Comparison of ENCODE assay signal across 26 mouse cellular contexts in genomic region chr2:49682754-49683153, GRCm38 (mm10).
DNase-seq lines count a peak whose midpoint lies in the region; ATAC-seq and TF ChIP-seq lines count a peak whose summit lies in the region.
"Had no signal": no experiment of that assay in that cellular context is flagged by ENCODE, and none has a peak within 500 bp of the region (broad histone marks: within the 10 kb centered on the region; RNA-seq: fewer than 3 reads in every experiment).

No protein-coding gene starts in this region.

- H3K4me1 ChIP-seq in forebrain, embryonic 12.5 days: peaks cover 47% of the 10 kb centered on the region
- H3K4me1 ChIP-seq in forebrain, embryonic 13.5 days: peaks cover 43% of the 10 kb centered on the region
- H3K4me1 ChIP-seq: heart, embryonic 12.5 days; lung, embryonic 15.5 days; megakaryocyte, embryonic 14.5 days had no signal

- WGBS in forebrain, embryonic 12.5 days: 69% methylated on average over 6 of the region's 6 CpGs
- 58% methylated on average over 5 of the region's 6 CpGs for WGBS in forebrain, embryonic 13.5 days

- 0 out of 2 replicates have a peak overlapping the region, but pooled peaks have one; percentile 58 for H3K27ac ChIP-seq in forebrain, embryonic 12.5 days
- H3K27ac ChIP-seq in forebrain, embryonic 13.5 days: no peak overlapping the region; the same call in 1 of the 2 replicates
- peak overlapping the region; percentile 49 for H3K27ac ChIP-seq in layer of hippocampus, adult 2 months
- H3K27ac ChIP-seq: gastrocnemius, adult 2 months; heart, adult 2 months; hindbrain, embryonic 15.5 days; limb, embryonic 12.5 days; lung, embryonic 15.5 days had no signal

- DNase-seq in layer of hippocampus, adult 2 months (ENCODE audit: low spot score in 2 of 2): peak in 1 of 2 experiments; percentile 55
- no peak for DNase-seq in layer of hippocampus, adult 11-12 months (ENCODE audit: low spot score)
- DNase-seq in right cerebral cortex, adult 18-20 months: peak; percentile 54
- DNase-seq in right cerebral cortex, postnatal 36 days (ENCODE audit: low spot score in 2 of 2): no peak
- DNase-seq in telencephalon, adult 2 months (ENCODE audit: low read depth, low spot score): peak; percentile 57
- no peak for DNase-seq in natural killer cell, adult 2 months (ENCODE audit: low spot score in 2 of 2)
- DNase-seq: adrenal gland, adult 2 months; adrenal gland, postnatal 36 days; cerebellum, adult 8-10 months; cerebellum, postnatal 36 days; gastrocnemius, adult 2 months; gastrocnemius, postnatal 36 days; heart, adult 2 months; kidney, adult 11 months; kidney, postnatal 14 days; lung, postnatal 4 days had no signal

- H3K27me3 ChIP-seq in forebrain, embryonic 12.5 days: no peaks in the 10 kb centered on the region
- no peaks in the 10 kb centered on the region for H3K27me3 ChIP-seq in forebrain, embryonic 13.5 days
- H3K27me3 ChIP-seq: CH12.LX; heart, embryonic 12.5 days; hindbrain, embryonic 15.5 days; limb, embryonic 12.5 days; lung, embryonic 15.5 days had no signal

- peaks cover 21% of the 10 kb centered on the region for H3K36me3 ChIP-seq in forebrain, embryonic 12.5 days (replicated peaks)
- H3K36me3 ChIP-seq in forebrain, embryonic 13.5 days (ENCODE audit: poor library complexity, severe bottlenecking): peaks cover 27% of the 10 kb centered on the region; the same call in 1 of the 2 replicates
- H3K36me3 ChIP-seq: heart, embryonic 12.5 days; hindbrain, embryonic 15.5 days; lung, embryonic 15.5 days had no signal

- no peak for ATAC-seq in forebrain, embryonic 12.5 days (ENCODE audit: low FRiP score)
- ATAC-seq in forebrain, embryonic 13.5 days: no peak
- ATAC-seq: activated CD4-positive, CD25-positive, alpha-beta regulatory T cell, adult 4 months; inflammation-experienced regulatory T-cells, adult 6 months had no signal

- no peak overlapping the region for H3K4me2 ChIP-seq in forebrain, embryonic 12.5 days
- H3K4me2 ChIP-seq in forebrain, embryonic 13.5 days: no peak overlapping the region
- H3K4me2 ChIP-seq: heart, embryonic 12.5 days; hindbrain, embryonic 15.5 days; limb, embryonic 12.5 days; lung, embryonic 15.5 days had no signal

- no peak overlapping the region for H3K9ac ChIP-seq in forebrain, embryonic 12.5 days
- H3K9ac ChIP-seq in forebrain, embryonic 13.5 days: no peak overlapping the region
- H3K9ac ChIP-seq: heart, embryonic 12.5 days; hindbrain, embryonic 15.5 days; limb, embryonic 12.5 days; lung, embryonic 15.5 days had no signal

- H3K9me3 ChIP-seq in forebrain, embryonic 12.5 days: no peaks in the 10 kb centered on the region
- H3K9me3 ChIP-seq in forebrain, embryonic 13.5 days (replicated peaks): no peaks in the 10 kb centered on the region
- H3K9me3 ChIP-seq: heart, embryonic 12.5 days; hindbrain, embryonic 15.5 days; limb, embryonic 12.5 days; lung, embryonic 15.5 days; megakaryocyte, embryonic 14.5 days had no signal

- no peak for TF ChIP-seq CTCF in layer of hippocampus, adult 2 months (conservative IDR thresholded peaks at IDR 0.05)

- no peak overlapping the region for H3K4me3 ChIP-seq in forebrain, embryonic 12.5 days (replicated peaks)
- H3K4me3 ChIP-seq in forebrain, embryonic 13.5 days: no peak overlapping the region
- H3K4me3 ChIP-seq in layer of hippocampus, adult 2 months: no peak overlapping the region
- H3K4me3 ChIP-seq: gastrocnemius, adult 2 months; heart, adult 2 months; heart, embryonic 12.5 days; hindbrain, embryonic 15.5 days; limb, embryonic 12.5 days; lung, embryonic 15.5 days; megakaryocyte, embryonic 14.5 days had no signal

Comparison
In these comparisons a context has a peak if more than half of its experiments do, and no peak if none do; other contexts are left out.
1. DNase-seq: peak in right cerebral cortex, adult 18-20 months (single experiment) and telencephalon, adult 2 months (single experiment); none in layer of hippocampus, adult 11-12 months (single experiment), right cerebral cortex, postnatal 36 days (0 of 2) and natural killer cell, adult 2 months (0 of 2).